Mouse (Mus musculus): ENCODE results near the gene Fads6.

- no peak for TF ChIP-seq CTCF (conservative IDR thresholded peaks at IDR 0.05; ENCODE audit: low read length)
- TF ChIP-seq NANOG (IDR thresholded peaks at IDR 0.05; ENCODE audit: borderline replicate concordance, low read length), result no peak
Measured at GRCm38 (mm10) chr11:115341866-115342265, 44.4 kb upstream of the Fads6 start.

All from E14TG2a.4 (cell line).